Mouse (Mus musculus): ENCODE results near the gene Gng8. TPM values are rescaled to one million over a fixed set of nuclear protein-coding genes. Genes with fewer than 3 reads are reported as not detected.

Gene Gng8
- polyA plus RNA-seq, 1 experiment from 2014 or later, result 36.3 TPM

- peak; percentile 93 for ATAC-seq (ENCODE audit: insufficient number of reproducible peaks, low FRiP score, low TSS enrichment, low read depth)
- peak within 1 kb of the TSS; percentile 67 for H3K4me2 ChIP-seq (replicated peaks)
- H3K4me1 ChIP-seq, result peaks cover 40% of the 10 kb centered on the region
- H3K4me3 ChIP-seq (replicated peaks), result peak within 1 kb of the TSS; percentile 97
- H3K27me3 ChIP-seq, result no peaks in the 10 kb centered on the region
- WGBS, result 1% methylated on average over 63 of the region's 64 CpGs
- peak within 1 kb of the TSS; percentile 98 for H3K27ac ChIP-seq (replicated peaks)
- H3K9ac ChIP-seq, result peak within 1 kb of the TSS; percentile 98
- H3K9me3 ChIP-seq (replicated peaks), result no peaks in the 10 kb centered on the region
- H3K36me3 ChIP-seq, result 0 out of 2 replicates have a peak, but pooled peaks cover 3% of the 10 kb centered on the region
Observed at GRCm38 (mm10) chr7:16924037-16924834, 32.6 kb downstream of the Gng8 start, which contains the start of gene Calm3. TSS of gene Calm3 (minus strand) at chr7:16924114.

GRCm38 (mm10) chr7:16928341-16928740 lies 36.8 kb downstream of the Gng8 start:
- Histone ChIP-seq H3K9ac (no peak overlapping the region), H3K27me3 (no peaks in the 10 kb centered on the region), H3K4me2 (replicated peaks) (no peak overlapping the region), H3K36me3 (no peaks in the 10 kb centered on the region), H3K4me3 (replicated peaks) (no peak overlapping the region), H3K4me1 (0 out of 2 replicates have a peak, but pooled peaks cover 3% of the 10 kb centered on the region), H3K9me3 (replicated peaks) (no peaks in the 10 kb centered on the region), H3K27ac (replicated peaks) (no peak overlapping the region)
- 53% methylated on average over 2 of the region's 2 CpGs for WGBS
- no peak for ATAC-seq (ENCODE audit: insufficient number of reproducible peaks, low FRiP score, low TSS enrichment, low read depth)

DNA sequence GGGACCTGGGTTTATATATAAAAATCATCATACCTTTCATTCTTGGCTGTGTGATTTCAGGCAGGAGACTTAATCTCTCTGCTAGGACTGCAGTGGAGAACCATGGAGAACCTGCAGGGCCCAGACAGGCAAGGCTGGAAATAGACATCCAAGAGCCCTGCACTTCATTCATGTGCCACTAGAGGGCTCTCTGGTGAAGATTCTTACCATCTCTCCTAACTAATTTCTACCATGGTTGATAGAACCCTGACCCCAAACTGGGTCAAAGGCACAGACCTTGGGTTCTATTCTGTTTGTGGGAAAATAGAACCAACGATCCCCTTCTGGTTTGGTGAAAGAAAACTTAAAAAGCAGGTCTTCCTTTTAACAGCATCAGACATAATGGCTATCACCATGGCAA lies 39.3 kb downstream of the Gng8 start:
- no peak overlapping the region for H3K27ac ChIP-seq (replicated peaks)
- 11% methylated on average over 1 of the region's 1 CpGs for WGBS
- 0 out of 2 replicates have a peak, but pooled peaks cover 3% of the 10 kb centered on the region for H3K4me1 ChIP-seq
- no peak overlapping the region for H3K9ac ChIP-seq
- H3K36me3 ChIP-seq, result no peaks in the 10 kb centered on the region
- H3K4me2 ChIP-seq (replicated peaks), result no peak overlapping the region
- H3K27me3 ChIP-seq, result no peaks in the 10 kb centered on the region
- no peak overlapping the region for H3K4me3 ChIP-seq (replicated peaks)
- no peaks in the 10 kb centered on the region for H3K9me3 ChIP-seq (replicated peaks)
- no peak for ATAC-seq (ENCODE audit: insufficient number of reproducible peaks, low FRiP score, low TSS enrichment, low read depth)

DNA sequence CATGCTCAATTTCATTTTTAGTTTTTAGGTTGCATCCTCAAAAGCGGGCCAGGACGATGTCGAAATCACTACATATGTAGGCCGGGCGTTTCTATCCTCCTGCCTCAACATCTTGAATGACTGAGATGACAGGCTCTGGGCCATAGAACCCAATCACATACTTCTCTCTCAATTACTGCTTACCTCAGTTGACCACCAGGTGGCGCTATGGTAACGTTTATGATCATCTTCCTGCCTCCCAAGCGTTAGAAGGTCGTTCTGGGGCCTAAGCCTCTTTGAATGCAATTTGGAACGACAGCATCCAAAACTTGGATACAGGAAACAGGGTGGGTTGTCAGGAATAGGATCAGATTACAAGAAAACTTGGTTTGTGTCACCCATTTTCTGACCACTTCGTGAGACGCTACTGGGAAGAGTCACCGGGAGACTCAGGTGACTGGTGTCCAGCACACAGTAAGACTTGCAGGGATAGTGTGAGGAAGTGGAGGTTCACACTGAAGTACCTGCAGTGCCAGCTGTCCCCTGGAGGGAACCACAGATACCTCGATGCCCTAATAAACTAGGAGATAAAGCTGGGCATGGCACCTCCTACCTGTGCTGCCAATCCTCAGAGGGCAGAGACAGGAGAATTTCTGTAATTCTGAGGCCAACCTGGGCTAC lies 40.5 kb downstream of the Gng8 start:
- no peaks in the 10 kb centered on the region for H3K27me3 ChIP-seq
- 16% methylated on average over 14 of the region's 14 CpGs for WGBS
- H3K36me3 ChIP-seq, result no peaks in the 10 kb centered on the region
- no peak overlapping the region for H3K9ac ChIP-seq
- H3K4me1 ChIP-seq, result 0 out of 2 replicates have a peak, but pooled peaks cover 3% of the 10 kb centered on the region
- no peak for ATAC-seq (ENCODE audit: insufficient number of reproducible peaks, low FRiP score, low TSS enrichment, low read depth)
- no peak overlapping the region for H3K27ac ChIP-seq (replicated peaks)
- no peaks in the 10 kb centered on the region for H3K9me3 ChIP-seq (replicated peaks)
- H3K4me3 ChIP-seq (replicated peaks), result no peak overlapping the region
- no peak overlapping the region for H3K4me2 ChIP-seq (replicated peaks)

DNA sequence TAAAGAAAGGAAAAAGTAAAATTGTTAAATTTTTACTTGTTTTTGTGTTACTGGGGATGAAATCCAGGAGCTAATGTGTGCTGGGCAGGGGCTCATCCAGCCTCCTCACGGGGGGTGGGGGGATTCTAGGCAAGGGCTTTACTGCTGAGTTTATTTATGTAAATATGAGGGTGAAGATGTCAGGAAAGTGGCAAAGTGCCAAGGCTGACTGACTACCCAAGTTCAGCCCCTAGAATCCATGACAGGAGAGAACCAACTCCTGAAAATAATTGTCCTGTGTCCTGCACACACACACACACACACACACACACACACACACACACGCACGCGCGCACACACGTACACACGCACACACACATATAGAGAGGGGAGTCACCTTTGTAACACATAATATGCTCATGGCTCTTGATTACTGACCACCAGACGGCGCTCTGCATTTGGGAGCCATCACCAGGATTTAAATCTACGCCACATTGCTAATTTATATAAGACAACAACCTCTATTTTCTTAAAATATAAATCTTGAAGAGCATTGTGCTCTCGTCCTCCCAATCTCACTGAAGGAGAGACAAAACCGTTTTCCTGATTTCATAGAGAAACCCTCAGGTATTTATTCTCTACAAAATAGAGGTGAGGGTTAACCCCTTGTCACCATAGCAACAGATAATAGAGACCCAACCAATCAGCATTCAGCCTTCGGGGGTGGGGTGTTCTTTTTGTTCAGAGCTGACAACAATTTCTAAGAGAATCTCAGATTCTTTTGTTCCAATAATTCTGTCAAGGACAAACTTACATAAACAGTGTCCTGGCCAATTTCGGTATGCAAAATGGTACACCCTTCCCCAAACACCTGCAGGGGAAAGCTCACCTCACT lies 41.4 kb downstream of the Gng8 start:
- ATAC-seq (ENCODE audit: insufficient number of reproducible peaks, low FRiP score, low TSS enrichment, low read depth), result 0 out of 2 replicates have a peak, but pooled peaks have one; percentile 40
- no peak overlapping the region for H3K4me3 ChIP-seq (replicated peaks)
- H3K27ac ChIP-seq (replicated peaks), result no peak overlapping the region
- no peaks in the 10 kb centered on the region for H3K27me3 ChIP-seq
- 41% methylated on average over 14 of the region's 14 CpGs for WGBS
- no peaks in the 10 kb centered on the region for H3K36me3 ChIP-seq
- H3K9me3 ChIP-seq (replicated peaks), result no peaks in the 10 kb centered on the region
- H3K4me1 ChIP-seq, result 0 out of 2 replicates have a peak, but pooled peaks cover 3% of the 10 kb centered on the region
- no peak overlapping the region for H3K4me2 ChIP-seq (replicated peaks)
- no peak overlapping the region for H3K9ac ChIP-seq

DNA sequence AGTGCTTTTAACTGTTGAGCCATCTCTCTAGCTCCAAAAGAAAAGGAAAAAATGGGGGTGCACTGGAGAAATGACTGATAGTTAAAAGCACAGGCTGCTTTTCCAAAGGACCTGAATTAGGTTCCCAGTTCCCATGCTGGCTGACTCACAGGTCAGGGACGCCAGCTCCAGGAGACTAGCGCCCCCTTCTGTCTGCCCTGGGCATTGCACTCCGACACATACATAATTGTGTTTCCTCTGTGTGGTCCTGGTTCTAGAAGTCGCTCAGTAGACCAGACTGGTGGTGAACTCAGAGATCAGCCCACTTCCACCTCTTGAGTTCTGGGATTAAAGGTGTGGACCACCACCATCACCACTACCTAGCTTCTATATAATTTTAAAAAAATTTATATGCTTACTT lies 45.7 kb downstream of the Gng8 start:
- H3K9ac ChIP-seq, result no peak overlapping the region
- WGBS, result 47% methylated on average over 4 of the region's 4 CpGs
- no peak for ATAC-seq (ENCODE audit: insufficient number of reproducible peaks, low FRiP score, low TSS enrichment, low read depth)

DNA sequence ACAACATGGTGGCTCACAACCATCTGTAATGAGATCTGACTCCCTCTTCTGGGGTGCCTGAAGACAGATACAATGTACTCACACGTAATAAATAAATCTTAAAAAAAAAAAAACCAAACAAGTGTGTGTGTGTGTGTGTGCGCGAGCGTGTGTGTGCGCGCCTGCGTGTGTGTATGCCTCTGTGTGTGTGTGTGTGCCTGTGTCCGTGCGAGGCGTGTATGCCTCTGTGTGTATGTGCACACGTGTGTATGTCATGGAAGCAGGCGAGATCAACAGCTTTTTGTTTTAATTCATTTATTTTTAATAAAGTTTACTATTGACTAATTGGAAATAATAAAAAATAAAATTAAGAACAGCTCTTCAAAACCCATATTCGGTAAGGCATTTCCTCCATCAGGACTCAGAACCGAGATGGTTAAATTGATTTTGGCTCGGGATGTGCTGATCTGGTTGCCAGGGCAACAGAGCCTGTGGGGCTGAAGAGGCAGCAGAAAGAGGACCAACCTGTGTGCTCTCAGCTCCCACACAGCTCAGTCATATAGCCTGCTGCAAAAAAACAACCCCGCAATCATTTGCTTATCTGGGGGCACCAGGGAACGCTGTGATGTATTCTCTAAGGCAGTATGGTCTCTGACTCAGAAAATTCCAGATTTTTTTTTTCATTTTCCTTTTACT lies 46.7 kb downstream of the Gng8 start:
- Histone ChIP-seq H3K36me3 (no peaks in the 10 kb centered on the region), H3K4me3 (replicated peaks) (no peak overlapping the region), H3K4me2 (replicated peaks) (no peak overlapping the region), H3K9me3 (replicated peaks) (no peaks in the 10 kb centered on the region), H3K27ac (replicated peaks) (no peak overlapping the region), H3K27me3 (no peaks in the 10 kb centered on the region), H3K4me1 (peaks cover 15% of the 10 kb centered on the region), H3K9ac (no peak overlapping the region)
- 66% methylated on average over 17 of the region's 17 CpGs for WGBS
- no peak for ATAC-seq (ENCODE audit: insufficient number of reproducible peaks, low FRiP score, low TSS enrichment, low read depth)

More for the DNA sequence above, 45.7 kb downstream of the Gng8 start:
- H3K4me1 ChIP-seq, result peaks cover 16% of the 10 kb centered on the region
- H3K27me3 ChIP-seq, result no peaks in the 10 kb centered on the region
- no peaks in the 10 kb centered on the region for H3K9me3 ChIP-seq (replicated peaks)
- H3K36me3 ChIP-seq, result no peaks in the 10 kb centered on the region
- no peak overlapping the region for H3K27ac ChIP-seq (replicated peaks)
- H3K4me3 ChIP-seq (replicated peaks), result no peak overlapping the region
- H3K4me2 ChIP-seq (replicated peaks), result no peak overlapping the region

GRCm38 (mm10) chr7:16940292-16940691 lies 48.7 kb downstream of the Gng8 start:
- Histone ChIP-seq H3K27ac (replicated peaks) (peak overlapping the region; percentile 73), H3K9me3 (replicated peaks) (no peaks in the 10 kb centered on the region), H3K36me3 (no peaks in the 10 kb centered on the region), H3K9ac (no peak overlapping the region), H3K4me1 (peaks cover 31% of the 10 kb centered on the region), H3K4me2 (replicated peaks) (no peak overlapping the region), H3K27me3 (peaks cover 3% of the 10 kb centered on the region; the same call in 1 of the 2 replicates), H3K4me3 (replicated peaks) (no peak overlapping the region)
- ATAC-seq (ENCODE audit: insufficient number of reproducible peaks, low FRiP score, low TSS enrichment, low read depth), result no peak
- WGBS, result 21% methylated on average over 7 of the region's 7 CpGs

DNA sequence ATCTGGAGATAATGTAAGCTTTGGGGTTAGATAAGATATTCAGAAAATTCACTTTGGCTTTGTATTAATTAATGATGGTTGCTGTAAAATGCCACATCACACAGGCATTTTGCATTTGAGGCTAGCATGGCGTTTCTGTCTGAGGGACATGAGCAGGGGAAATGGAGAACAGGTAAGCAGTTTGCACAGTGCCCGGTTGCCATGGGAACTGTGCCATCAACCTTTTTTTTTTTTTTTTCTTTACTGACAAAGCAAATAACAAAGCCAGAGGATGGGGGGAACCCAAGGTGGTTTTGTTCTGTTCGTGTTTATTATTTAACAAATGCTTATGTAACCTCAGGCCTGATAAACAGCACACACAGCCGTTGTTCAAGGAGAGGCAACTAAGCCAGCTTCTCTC lies 51.3 kb downstream of the Gng8 start:
- no peak overlapping the region for H3K4me2 ChIP-seq (replicated peaks)
- ATAC-seq (ENCODE audit: insufficient number of reproducible peaks, low FRiP score, low TSS enrichment, low read depth), result no peak
- no peaks in the 10 kb centered on the region for H3K9me3 ChIP-seq (replicated peaks)
- no peak overlapping the region for H3K9ac ChIP-seq
- H3K4me1 ChIP-seq, result peaks cover 55% of the 10 kb centered on the region
- no peak overlapping the region for H3K27ac ChIP-seq (replicated peaks)
- no peak overlapping the region for H3K4me3 ChIP-seq (replicated peaks)
- no peaks in the 10 kb centered on the region for H3K36me3 ChIP-seq
- H3K27me3 ChIP-seq, result peaks cover 28% of the 10 kb centered on the region
- 57% methylated on average over 4 of the region's 4 CpGs for WGBS

DNA sequence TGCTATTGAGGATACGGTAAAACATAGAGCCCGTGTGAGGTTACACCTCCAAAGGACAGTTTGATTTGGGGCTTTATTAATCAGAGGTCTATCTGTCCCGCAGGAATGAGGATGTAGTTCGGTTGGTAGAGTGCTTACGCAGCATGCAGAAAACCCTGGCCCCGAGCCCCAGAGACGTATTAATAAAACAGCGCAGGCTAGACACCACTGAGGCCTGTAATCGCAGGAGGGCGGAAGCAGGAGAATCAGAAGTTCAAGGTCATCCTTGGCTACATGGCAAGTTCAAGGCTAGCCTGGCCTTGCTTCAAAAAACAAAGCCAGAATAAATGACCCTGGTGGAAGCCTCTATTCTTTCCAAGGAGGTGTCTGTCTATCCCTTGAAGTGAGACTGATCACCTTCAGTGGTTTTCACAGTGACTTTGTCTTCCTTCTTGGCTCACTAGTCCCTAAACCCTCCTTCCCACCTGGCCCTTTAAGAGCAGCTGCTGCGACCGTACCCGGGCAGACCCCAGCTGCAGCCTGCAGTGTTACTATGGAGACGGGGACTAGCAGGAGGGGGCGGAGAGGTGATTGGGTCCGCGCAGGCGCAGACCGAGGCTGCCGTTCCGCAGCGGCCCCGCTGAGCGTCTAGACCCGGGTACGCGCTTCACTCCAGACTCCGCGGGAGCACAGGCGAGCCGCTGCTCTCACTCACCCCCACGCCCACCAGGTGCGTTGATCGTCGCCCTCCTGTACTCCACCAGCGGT lies 52.6 kb downstream of the Gng8 start, which contains the start of gene Pnmal2:
Gene Pnmal2 (plus strand): TSS at position 622 of the 747 bp plus-strand sequence.
- Histone ChIP-seq H3K4me2 (replicated peaks) (peak within 1 kb of the TSS; percentile 81), H3K4me1 (peaks cover 62% of the 10 kb centered on the region), H3K9me3 (replicated peaks) (no peaks in the 10 kb centered on the region), H3K27ac (replicated peaks) (peak within 1 kb of the TSS; percentile 65; the same call in 1 of the 2 replicates), H3K4me3 (replicated peaks) (peak within 1 kb of the TSS; percentile 57), H3K27me3 (peaks cover 42% of the 10 kb centered on the region), H3K36me3 (no peaks in the 10 kb centered on the region), H3K9ac (peak within 1 kb of the TSS; percentile 69)
- peak; percentile 87 for ATAC-seq (ENCODE audit: insufficient number of reproducible peaks, low FRiP score, low TSS enrichment, low read depth)
- 16% methylated on average over 36 of the region's 36 CpGs for WGBS
